Mouse (Mus musculus): ENCODE results near the gene Olfr739. TPM values are rescaled to one million over a fixed set of nuclear protein-coding genes. Genes with fewer than 3 reads are reported as not detected.

The Olfr739 gene
- not detected for total RNA-seq (2021)

DNA sequence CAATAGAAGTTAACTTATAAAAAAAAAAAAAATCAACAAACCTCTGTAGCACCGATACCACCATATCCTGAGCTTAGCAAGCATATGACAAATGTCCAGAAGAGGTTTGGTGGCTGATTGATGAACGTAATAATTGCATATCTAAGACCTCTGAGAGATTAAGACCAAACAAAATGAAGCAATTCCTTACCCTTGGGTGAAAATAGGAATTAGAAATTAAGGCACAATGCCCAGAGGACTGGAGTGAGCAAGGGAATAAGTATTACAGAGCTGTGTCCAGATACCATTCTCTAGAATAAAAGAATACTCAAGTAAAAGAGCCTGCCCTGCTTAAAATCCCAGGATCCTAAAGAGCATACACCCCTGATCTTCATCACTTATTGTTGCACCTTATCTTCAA lies at the start of gene Olfr739:
Gene Olfr739, plus strand, starts transcription at position 301 of the 400 bp plus-strand sequence.
- no peak for DNase-seq

DNA sequence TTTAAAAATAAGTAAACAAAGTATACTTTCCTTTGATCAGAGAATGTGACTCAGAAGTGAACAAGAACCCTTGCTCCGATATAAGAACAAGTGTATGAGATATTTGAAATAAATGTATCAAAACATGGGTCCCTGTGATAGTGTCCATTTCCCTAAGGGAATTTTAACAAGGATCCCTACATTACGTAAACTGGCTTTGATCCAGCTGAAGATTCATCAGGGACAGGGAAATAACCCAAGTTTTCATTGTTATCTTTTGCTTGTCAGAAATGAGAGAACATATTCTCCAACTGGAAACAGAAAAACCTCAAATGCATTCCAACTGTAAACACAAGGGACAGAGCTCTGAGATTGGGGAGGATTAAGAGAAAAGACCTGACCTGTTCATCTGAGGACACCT lies 37.6 kb upstream of the Olfr739 start, which contains the start of gene Olfr736:
Gene Olfr736, plus strand, starts transcription at position 301 of the 400 bp plus-strand sequence.
- DNase-seq, result no peak

DNA sequence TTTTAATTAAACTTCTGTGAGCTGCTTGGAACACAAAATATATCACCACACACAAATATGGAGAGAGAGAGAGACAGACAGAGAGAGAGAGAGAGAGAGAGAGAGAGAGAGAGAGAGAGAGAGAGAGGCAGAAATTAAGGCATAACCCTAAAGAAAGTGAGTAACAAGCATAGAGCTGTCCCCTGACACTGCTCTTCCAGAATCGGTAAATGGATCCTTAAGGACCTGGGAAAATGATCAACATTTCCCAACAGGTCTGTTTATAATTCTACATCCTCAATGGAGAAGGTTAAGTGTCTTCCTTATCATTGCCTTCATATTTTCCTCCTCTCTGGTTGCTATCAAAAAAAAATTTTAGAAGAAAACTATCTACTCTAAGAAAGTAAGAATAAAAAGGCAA lies 11.2 kb upstream of the Olfr739 start, which contains the start of gene Olfr738:
Gene Olfr738, plus strand, starts transcription at position 301 of the 400 bp plus-strand sequence.
- no peak for DNase-seq

DNA sequence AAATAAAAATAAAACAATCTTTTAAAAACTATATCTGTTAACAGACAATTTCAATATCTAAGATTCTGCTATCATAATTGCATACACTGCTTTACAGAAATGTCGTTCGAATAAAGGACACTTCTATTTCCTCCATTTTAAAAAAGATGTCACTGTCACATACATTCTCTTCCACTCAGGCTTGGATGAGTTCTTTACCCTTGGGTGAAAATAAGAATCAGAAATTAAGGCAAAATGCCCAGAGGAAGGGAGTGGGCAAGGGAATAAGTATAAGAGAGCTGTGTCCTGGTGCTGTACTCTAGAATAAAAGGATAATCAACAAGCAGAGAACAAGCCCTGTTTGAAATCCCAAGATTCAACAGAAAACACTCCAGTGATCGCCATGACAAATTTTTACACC lies 26.8 kb downstream of the Olfr739 start, which contains the start of gene Olfr740:
Gene Olfr740, plus strand, starts transcription at position 301 of the 400 bp plus-strand sequence.
- DNase-seq, result no peak

DNA sequence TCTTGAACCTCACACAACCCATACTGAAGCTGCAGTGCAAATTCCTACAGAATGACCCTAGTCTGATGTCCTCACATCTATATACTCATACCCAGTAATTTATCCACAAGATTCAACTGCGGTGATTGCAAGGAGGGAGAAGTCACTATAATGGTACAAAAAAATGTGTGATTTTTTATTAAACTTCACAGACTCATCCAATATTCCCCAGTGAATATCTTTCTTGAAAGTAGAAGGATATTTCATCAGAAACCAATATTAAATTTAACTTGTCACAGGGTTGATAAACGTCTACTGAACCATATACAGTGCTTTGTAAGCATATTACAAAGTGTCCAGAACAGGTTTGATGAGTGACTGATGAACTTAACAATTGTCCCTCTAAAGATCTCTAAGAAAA lies 54.0 kb downstream of the Olfr739 start, which contains the start of gene Olfr741:
Gene Olfr741, plus strand, starts transcription at position 301 of the 400 bp plus-strand sequence.
- no peak for DNase-seq

Other genes with a start within 250 kb of the Olfr739 start
- gene Olfr730, start 230.4 kb upstream of the Olfr739 start, total RNA-seq (2021), result not detected
- not detected for gene Olfr731, start 176.8 kb upstream of the Olfr739 start, total RNA-seq (2021)
- not detected for gene Olfr732, start 134.4 kb upstream of the Olfr739 start, total RNA-seq (2021)
- not detected for gene Olfr733, start 117.1 kb upstream of the Olfr739 start, total RNA-seq (2021)
- gene Olfr734, start 91.9 kb upstream of the Olfr739 start, total RNA-seq (2021), result not detected
- gene Olfr735, start 69.8 kb upstream of the Olfr739 start, total RNA-seq (2021), result not detected
- gene Tlr11, start 60.7 kb upstream of the Olfr739 start, total RNA-seq (2021), result not detected
- gene Olfr736, start 37.5 kb upstream of the Olfr739 start, total RNA-seq (2021), result not detected
- gene Olfr738, start 11.1 kb upstream of the Olfr739 start, total RNA-seq (2021), result not detected
- not detected for gene Olfr740, start 26.9 kb downstream of the Olfr739 start, total RNA-seq (2021)
- gene Olfr741, start 54.1 kb downstream of the Olfr739 start, total RNA-seq (2021), result not detected
- not detected for gene Olfr742, start 85.0 kb downstream of the Olfr739 start, total RNA-seq (2021)
- not detected for gene Olfr743, start 103.2 kb downstream of the Olfr739 start, total RNA-seq (2021)
- not detected for gene Olfr744, start 196.3 kb downstream of the Olfr739 start, total RNA-seq (2021)
- not detected for gene Olfr745, start 220.8 kb downstream of the Olfr739 start, total RNA-seq (2021)
- gene Olfr746, start 228.5 kb downstream of the Olfr739 start, total RNA-seq (2021), result not detected